Mouse (Mus musculus) neutrophil, adult 5-6 weeks (primary cell): ENCODE measurements around the gene Mgarp. TPM values are rescaled to one million over a fixed set of nuclear protein-coding genes. Genes with fewer than 3 reads are reported as not detected.
"Not testable (repeated sequence)": the region's sequence is repeated elsewhere in the genome, so short reads cannot be mapped to it uniquely, and the experiment has no call there.

ENCODE experiments used
- ATAC-seq: fragments of 151-379, 151-347 bp; 2 replicates; pipeline ENCODE4 v1.8.0; 2017; ENCODE audit warnings: mild to moderate bottlenecking, moderate TSS enrichment; ENCODE audit not compliant: insufficient number of reproducible peaks, poor library complexity, low FRiP score, severe bottlenecking; ENCODE audit errors: extremely low read depth
- total RNA-seq: library from RNA; stranded (forward); fragments of 200-1000 nt; gene quantifications from 2 replicates; pipeline ENCODE4 v1.2.3, GENCODE M21; 2017

The Mgarp gene
- not detected in 2 replicates for total RNA-seq

GRCm38 (mm10) chr3:51396219-51397068 lies at the start of gene Mgarp:
Gene Mgarp (minus strand): TSS chr3:51396738.
- 0 out of 2 replicates have a peak, but pooled peaks have one; percentile 36 for ATAC-seq

- ATAC-seq = peak; percentile 63; the same call in 1 of the 2 replicates
Observed at GRCm38 (mm10) chr3:51434871-51435595, 38.5 kb upstream of the Mgarp start.

GRCm38 (mm10) chr3:51434364-51434763 lies 37.8 kb upstream of the Mgarp start:
- not testable (repeated sequence) for ATAC-seq

GRCm38 (mm10) chr3:51425394-51425793 lies 28.9 kb upstream of the Mgarp start:
- no peak for ATAC-seq

- ATAC-seq = peak; percentile 26; the same call in 1 of the 2 replicates
Observed at GRCm38 (mm10) chr3:51421921-51422320, 25.4 kb upstream of the Mgarp start.

- no peak for ATAC-seq
Observed at GRCm38 (mm10) chr3:51417966-51418365, 21.4 kb upstream of the Mgarp start.

GRCm38 (mm10) chr3:51417485-51417884 lies 20.9 kb upstream of the Mgarp start:
- ATAC-seq = no peak

GRCm38 (mm10) chr3:51417135-51417458 lies 20.6 kb upstream of the Mgarp start:
- no peak for ATAC-seq

- peak; percentile 24; the same call in 1 of the 2 replicates for ATAC-seq
Observed at GRCm38 (mm10) chr3:51416364-51417134, 20.0 kb upstream of the Mgarp start.

- ATAC-seq = peak; percentile 33
Observed at GRCm38 (mm10) chr3:51416073-51416363, 19.5 kb upstream of the Mgarp start.

- ATAC-seq = peak; percentile 90
Observed at GRCm38 (mm10) chr3:51415098-51416072, 18.8 kb upstream of the Mgarp start, which contains the start of gene Naa15. Gene Naa15 (plus strand): TSS chr3:51415148.

GRCm38 (mm10) chr3:51413276-51413675 lies 16.7 kb upstream of the Mgarp start:
- no peak for ATAC-seq

- no peak for ATAC-seq
Observed at GRCm38 (mm10) chr3:51412457-51412856, 15.9 kb upstream of the Mgarp start.

- ATAC-seq = peak; percentile 97
Observed at GRCm38 (mm10) chr3:51408561-51409183, 12.1 kb upstream of the Mgarp start, which contains the start of gene Ndufc1. Gene Ndufc1 (minus strand): TSS chr3:51408988.

GRCm38 (mm10) chr3:51407870-51408560 lies 11.5 kb upstream of the Mgarp start:
- ATAC-seq = no peak

- ATAC-seq = no peak
Observed at GRCm38 (mm10) chr3:51402628-51403027, 6.1 kb upstream of the Mgarp start.

- not testable (repeated sequence) for ATAC-seq
Observed at GRCm38 (mm10) chr3:51402054-51402453, 5.5 kb upstream of the Mgarp start.
